Mouse (Mus musculus) embryonic facial prominence, embryonic 14.5 days (tissue): ENCODE measurements at regions not wholly inside any gene's neighbourhood (a gene's known extent, or its start where the extent isn't known, plus 50 kb on each side); places are given as distances from the start of the nearest gene placed in this dataset.

Experiments
- ATAC-seq: fragments of 200-750 bp; cut with Nextera tagmentation; 2 replicates; pipeline ENCODE4 v1.8.0; 2017; ENCODE audit warnings: low read depth, moderate number of reproducible peaks, moderate TSS enrichment
- DNase-seq: peaks from one replicate; pipeline ENCODE4 v3.0.0-alpha.2; 2015; ENCODE audit warnings: low spot score
- H3K27ac ChIP-seq: fragments of 300-500 bp; sonication (generic); replicated peaks from 2 replicates; pipeline ENCODE4 v1.5.1; 2014; ENCODE audit warnings: low read depth, mild to moderate bottlenecking, low read length, moderate library complexity
- H3K27me3 ChIP-seq: fragments of 300-500 bp; sonication (generic); replicated peaks from 2 replicates; pipeline ENCODE4 v1.6.1; 2014; ENCODE audit warnings: low read length; ENCODE audit not compliant: control insufficient read depth, insufficient read depth
- H3K36me3 ChIP-seq: fragments of 300-500 bp; sonication (generic); 2 replicates; pipeline ENCODE4 v1.6.1; 2014; ENCODE audit warnings: low read length, mixed read lengths; ENCODE audit not compliant: control insufficient read depth, insufficient read depth
- H3K4me1 ChIP-seq: fragments of 300-500 bp; sonication (generic); 2 replicates; pipeline ENCODE4 v1.6.1; 2014; ENCODE audit warnings: antibody characterized with exemption, low read length; ENCODE audit not compliant: control insufficient read depth, insufficient read depth
- H3K4me2 ChIP-seq: fragments of 300-500 bp; sonication (generic); 2 replicates; pipeline ENCODE4 v1.6.1; 2014; ENCODE audit warnings: low read depth, mild to moderate bottlenecking, low read length, moderate library complexity, mixed read lengths
- H3K4me3 ChIP-seq: fragments of 300-500 bp; sonication (generic); 2 replicates; pipeline ENCODE4 v1.5.1; 2014; ENCODE audit warnings: low read depth, mild to moderate bottlenecking, low read length
- H3K9ac ChIP-seq: fragments of 300-500 bp; sonication (generic); 2 replicates; pipeline ENCODE4 v1.6.1; 2014; ENCODE audit warnings: low read depth, mild to moderate bottlenecking, low read length, moderate library complexity, mixed read lengths
- H3K9me3 ChIP-seq: fragments of 300-500 bp; sonication (generic); 2 replicates; pipeline ENCODE4 v1.6.1; 2016; ENCODE audit warnings: low read length; ENCODE audit not compliant: control insufficient read depth
- WGBS: fragments of 180-500 bp; shearing (Covaris S2); extraction: QIAGEN DNeasy Blood & Tissue Kit; methylation state at CpG from one replicate; pipeline ENCODE4 v1.1.7; 2014; 5-methylcytosine and 5-hydroxymethylcytosine counted together

DNA sequence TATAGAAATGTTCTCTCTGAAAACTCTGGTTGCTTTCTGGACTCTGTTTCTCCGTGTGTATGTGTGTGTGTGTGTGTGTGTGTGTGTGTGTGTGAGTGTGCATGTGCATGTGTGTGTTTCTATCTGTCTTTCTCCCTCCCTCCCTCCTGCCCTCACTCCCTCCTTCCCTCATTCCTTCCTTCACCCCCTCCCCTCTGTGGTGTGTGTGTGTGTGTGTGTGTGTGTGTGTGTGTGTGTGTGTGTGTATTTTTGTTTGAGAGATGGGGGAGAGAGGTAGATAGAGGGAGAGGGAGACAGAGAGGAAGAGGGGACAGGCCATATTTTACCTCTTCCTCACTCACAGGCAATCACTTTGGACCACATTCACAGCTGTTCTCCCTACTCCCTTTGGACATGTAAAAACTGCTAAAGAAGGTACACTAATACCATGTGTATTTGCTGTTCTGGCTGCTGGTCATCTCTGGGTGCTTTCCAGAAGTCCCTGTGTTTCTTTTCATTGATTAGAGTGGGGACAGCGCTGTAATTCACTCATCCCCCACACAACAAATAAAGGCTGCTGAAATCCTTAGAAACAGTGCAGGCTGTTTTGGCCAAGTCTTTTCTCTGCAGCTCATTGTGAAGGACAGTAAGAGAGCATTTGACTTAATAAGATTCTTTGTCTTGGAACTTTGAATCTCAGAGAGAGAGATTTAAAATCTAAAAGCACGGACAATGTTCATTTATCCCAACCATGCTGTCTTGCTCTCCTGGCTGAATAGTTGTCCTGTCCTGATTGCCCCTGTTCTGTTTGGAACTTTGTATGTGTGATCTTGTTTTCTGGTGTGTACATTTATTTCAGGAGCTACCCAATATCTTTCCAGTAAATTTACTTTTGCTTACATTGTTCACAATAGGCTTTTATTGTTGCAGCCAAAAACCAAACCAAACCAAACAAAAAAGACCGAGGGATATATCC lies 370.9 kb downstream of the Ppargc1a start:
- WGBS = 53% methylated on average over 4 of the region's 4 CpGs
- Histone ChIP-seq H3K36me3 (no peaks in the 10 kb centered on the region), H3K4me2 (no peak overlapping the region), H3K27me3 (no peaks in the 10 kb centered on the region), H3K4me3 (no peak overlapping the region), H3K4me1 (no peaks in the 10 kb centered on the region), H3K9me3 (no peaks in the 10 kb centered on the region), H3K27ac (no peak overlapping the region), H3K9ac (no peak overlapping the region)
- ATAC-seq (no peak), DNase-seq (no peak)

DNA sequence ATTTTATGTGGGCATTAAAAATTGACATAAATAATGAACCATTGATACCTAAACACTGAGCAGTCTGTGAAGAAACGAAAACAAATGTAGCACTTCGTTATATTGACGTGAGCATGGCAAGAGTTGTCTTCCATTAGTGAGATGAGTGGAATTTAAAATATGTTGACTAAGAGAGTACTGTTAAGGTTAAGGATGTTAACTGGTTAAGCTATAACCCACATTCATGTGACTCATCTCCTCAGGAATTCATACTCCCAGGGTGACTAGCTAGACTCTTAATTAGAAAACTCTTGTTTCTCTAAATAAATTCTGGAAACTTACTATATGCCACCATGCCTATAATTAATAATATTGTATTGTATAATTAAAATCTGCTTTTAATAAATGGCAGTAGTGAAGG lies 376.9 kb downstream of the Ppargc1a start:
- DNase-seq (no peak), ATAC-seq (no peak)
- H3K36me3 ChIP-seq = no peaks in the 10 kb centered on the region
- no peaks in the 10 kb centered on the region for H3K4me1 ChIP-seq
- H3K9ac ChIP-seq = no peak overlapping the region
- no peaks in the 10 kb centered on the region for H3K9me3 ChIP-seq
- no peak overlapping the region for H3K4me2 ChIP-seq
- H3K27me3 ChIP-seq = no peaks in the 10 kb centered on the region
- no peak overlapping the region for H3K27ac ChIP-seq
- 76% methylated on average over 3 of the region's 3 CpGs for WGBS
- H3K4me3 ChIP-seq = no peak overlapping the region

DNA sequence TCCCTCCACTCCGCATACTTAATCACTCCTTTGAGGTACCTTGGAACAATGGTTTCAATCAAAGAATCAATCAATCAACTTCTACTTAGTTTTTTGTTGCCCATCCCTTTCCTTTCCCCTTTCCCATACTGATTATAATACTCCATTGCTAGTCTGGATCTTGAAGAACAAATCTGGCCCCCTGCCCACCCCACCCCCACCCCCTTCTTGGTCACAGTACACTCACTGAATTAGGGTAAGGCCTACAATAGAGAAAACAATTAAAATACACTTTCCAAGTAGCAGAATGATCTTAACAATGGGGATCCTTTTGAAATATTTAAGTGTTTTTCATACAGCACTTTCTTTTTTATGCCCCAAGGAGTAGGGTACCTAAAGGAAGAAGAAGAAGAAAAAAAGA lies 397.7 kb downstream of the Ppargc1a start:
- Histone ChIP-seq H3K9me3 (no peaks in the 10 kb centered on the region), H3K27me3 (no peaks in the 10 kb centered on the region), H3K4me2 (no peak overlapping the region), H3K4me1 (no peaks in the 10 kb centered on the region), H3K27ac (no peak overlapping the region), H3K9ac (no peak overlapping the region), H3K36me3 (no peaks in the 10 kb centered on the region), H3K4me3 (no peak overlapping the region)
- no peak for DNase-seq
- ATAC-seq = no peak
- 89% methylated on average over 1 of the region's 1 CpGs for WGBS

DNA sequence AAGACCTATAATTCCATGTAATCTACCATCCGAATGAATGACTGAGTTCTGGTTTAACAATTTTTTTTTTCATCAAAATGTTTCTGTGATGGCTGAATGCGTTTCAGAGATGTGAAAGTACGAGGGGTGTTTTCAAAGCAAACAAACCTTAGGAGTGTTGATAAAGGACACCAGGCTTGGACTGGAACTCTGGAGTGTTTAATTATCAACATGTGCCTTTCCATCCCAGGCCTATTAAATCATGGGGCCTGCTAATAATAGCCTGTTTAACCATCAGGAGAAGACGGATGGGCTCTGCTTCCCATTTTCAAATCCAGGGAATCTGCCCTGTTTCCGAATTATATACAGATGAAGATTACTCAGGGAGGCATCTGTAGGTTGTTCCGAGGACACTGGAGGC lies 399.3 kb downstream of the Ppargc1a start:
- 25% methylated on average over 6 of the region's 6 CpGs for WGBS
- Histone ChIP-seq H3K9me3 (no peaks in the 10 kb centered on the region), H3K4me2 (no peak overlapping the region), H3K4me3 (no peak overlapping the region), H3K4me1 (no peaks in the 10 kb centered on the region), H3K36me3 (no peaks in the 10 kb centered on the region), H3K9ac (no peak overlapping the region), H3K27ac (no peak overlapping the region), H3K27me3 (no peaks in the 10 kb centered on the region)
- ATAC-seq = no peak
- DNase-seq = no peak

DNA sequence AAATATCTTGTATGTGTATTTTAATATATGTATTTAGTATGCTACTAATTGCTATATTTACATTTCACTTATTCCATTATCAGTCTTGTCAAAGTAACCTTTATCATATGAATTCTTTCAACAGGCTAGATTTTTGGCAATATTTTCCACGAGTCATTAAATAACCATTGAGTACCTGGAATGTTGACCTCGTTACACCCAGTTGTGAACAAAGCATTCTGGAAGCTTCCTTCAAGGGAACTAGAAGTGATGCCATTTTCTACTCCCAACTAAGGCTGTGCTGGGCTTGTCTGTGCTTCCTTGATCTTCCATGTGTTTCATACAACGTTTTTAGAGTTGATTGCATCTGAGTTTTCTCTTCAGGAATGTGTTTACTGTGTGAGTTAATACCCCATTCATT lies 410.6 kb downstream of the Ppargc1a start:
- Histone ChIP-seq H3K4me3 (no peak overlapping the region), H3K27ac (no peak overlapping the region), H3K9ac (no peak overlapping the region), H3K27me3 (no peaks in the 10 kb centered on the region), H3K4me2 (no peak overlapping the region), H3K36me3 (no peaks in the 10 kb centered on the region), H3K4me1 (no peaks in the 10 kb centered on the region), H3K9me3 (no peaks in the 10 kb centered on the region)
- DNase-seq = no peak
- WGBS = 54% methylated on average over 3 of the region's 3 CpGs
- no peak for ATAC-seq

DNA sequence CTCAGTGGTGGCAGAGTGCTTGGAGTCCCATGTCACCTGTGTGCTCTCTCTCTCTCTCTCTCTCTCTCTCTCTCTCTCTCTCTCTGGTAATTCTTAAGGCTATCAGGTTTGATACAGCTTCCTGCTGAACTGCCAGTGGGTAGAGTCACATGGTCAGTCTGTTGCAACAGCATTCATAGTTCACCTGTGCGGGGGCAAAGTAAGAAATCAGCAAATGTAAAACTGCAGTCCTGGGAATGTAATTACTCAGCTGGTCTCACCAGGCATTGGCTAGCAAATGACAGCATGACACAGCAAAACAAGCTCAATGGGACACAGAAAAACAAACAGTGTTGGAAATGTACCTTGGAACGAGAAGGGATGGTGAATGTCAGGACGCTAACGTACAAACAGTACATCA lies 422.7 kb downstream of the Ppargc1a start:
- ATAC-seq (no peak), DNase-seq (no peak)
- Histone ChIP-seq H3K27me3 (no peaks in the 10 kb centered on the region), H3K36me3 (no peaks in the 10 kb centered on the region), H3K4me1 (no peaks in the 10 kb centered on the region), H3K9me3 (no peaks in the 10 kb centered on the region), H3K9ac (no peak overlapping the region), H3K4me3 (no peak overlapping the region), H3K27ac (no peak overlapping the region), H3K4me2 (no peak overlapping the region)
- WGBS = 75% methylated on average over 4 of the region's 4 CpGs

DNA sequence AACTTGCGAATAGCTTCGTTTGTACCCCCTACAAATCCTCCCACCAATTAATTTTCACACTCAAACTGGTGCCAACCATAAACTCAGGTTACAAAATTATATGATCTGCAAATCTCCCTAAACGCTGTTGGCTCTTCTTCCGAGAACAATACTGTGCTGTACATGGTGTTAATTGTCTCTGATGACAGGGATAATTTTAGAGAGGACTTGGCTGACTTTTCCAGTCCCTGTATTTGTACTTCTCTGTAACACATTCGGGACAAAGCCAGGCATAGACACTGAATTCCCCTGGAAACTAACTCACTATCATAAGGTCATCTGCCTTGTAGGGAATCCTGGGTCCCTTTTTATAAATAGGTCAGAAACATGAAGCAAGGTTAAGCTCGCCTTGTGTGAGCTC lies 442.4 kb downstream of the Ppargc1a start:
- ATAC-seq = no peak
- no peak for DNase-seq
- WGBS = 75% methylated on average over 6 of the region's 6 CpGs

DNA sequence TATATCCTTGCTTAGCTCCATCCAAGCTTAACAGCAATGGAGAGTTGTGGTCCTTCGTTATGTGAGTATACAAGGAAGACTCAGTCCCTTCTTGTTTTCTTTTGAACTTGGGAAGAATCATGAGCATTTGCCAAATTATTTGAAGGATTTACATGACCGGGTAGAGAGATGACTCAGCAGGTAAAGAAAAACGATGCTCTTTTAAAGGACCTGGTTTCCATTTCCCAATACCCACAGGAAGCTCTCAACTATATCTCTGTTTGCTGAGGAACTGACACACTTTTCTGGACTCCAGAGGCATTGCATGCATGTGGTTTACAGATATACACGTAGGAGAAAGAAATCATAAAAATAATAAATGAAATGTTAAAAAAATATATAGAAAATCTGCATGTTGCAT lies 457.5 kb downstream of the Ppargc1a start:
- H3K4me1 ChIP-seq = no peaks in the 10 kb centered on the region
- H3K36me3 ChIP-seq = no peaks in the 10 kb centered on the region
- H3K27ac ChIP-seq = no peak overlapping the region
- H3K9me3 ChIP-seq = no peaks in the 10 kb centered on the region
- no peaks in the 10 kb centered on the region for H3K27me3 ChIP-seq
- ATAC-seq = no peak
- no peak overlapping the region for H3K9ac ChIP-seq
- no peak for DNase-seq
- 71% methylated on average over 4 of the region's 4 CpGs for WGBS
- H3K4me2 ChIP-seq = no peak overlapping the region
- no peak overlapping the region for H3K4me3 ChIP-seq

More for the DNA sequence above, 442.4 kb downstream of the Ppargc1a start:
- no peaks in the 10 kb centered on the region for H3K4me1 ChIP-seq
- no peaks in the 10 kb centered on the region for H3K9me3 ChIP-seq
- H3K27ac ChIP-seq = no peak overlapping the region
- H3K4me2 ChIP-seq = no peak overlapping the region
- H3K4me3 ChIP-seq = no peak overlapping the region
- H3K27me3 ChIP-seq = no peaks in the 10 kb centered on the region
- no peaks in the 10 kb centered on the region for H3K36me3 ChIP-seq
- H3K9ac ChIP-seq = no peak overlapping the region

DNA sequence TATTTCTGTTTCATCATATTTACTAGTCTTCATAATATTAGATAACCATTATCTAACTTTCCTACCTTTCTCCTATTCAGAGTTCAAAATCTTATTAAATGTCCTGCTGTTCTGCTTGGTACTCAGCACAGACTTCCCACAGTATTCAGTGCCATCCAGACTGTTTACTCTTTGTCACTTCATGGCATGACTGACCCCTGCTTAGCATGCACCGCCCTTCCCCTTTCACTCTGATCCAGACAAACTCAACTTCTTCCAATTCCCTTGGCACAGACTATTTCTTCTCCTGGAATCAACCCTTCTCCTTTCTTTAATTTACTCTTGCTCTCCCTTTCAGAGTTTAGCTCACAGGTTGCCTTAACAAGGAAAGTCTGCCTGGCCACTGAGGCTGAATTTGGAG lies 458.8 kb downstream of the Ppargc1a start:
- H3K4me3 ChIP-seq = no peak overlapping the region
- 85% methylated on average over 1 of the region's 1 CpGs for WGBS
- no peaks in the 10 kb centered on the region for H3K36me3 ChIP-seq
- H3K4me2 ChIP-seq = no peak overlapping the region
- no peak overlapping the region for H3K27ac ChIP-seq
- ATAC-seq (no peak), DNase-seq (no peak)
- no peaks in the 10 kb centered on the region for H3K4me1 ChIP-seq
- H3K9ac ChIP-seq = no peak overlapping the region
- H3K9me3 ChIP-seq = no peaks in the 10 kb centered on the region
- no peaks in the 10 kb centered on the region for H3K27me3 ChIP-seq
